Mouse (Mus musculus): Measurements from ENCODE around the gene Stx12. TPM values are rescaled to one million over a fixed set of nuclear protein-coding genes. Genes with fewer than 3 reads are reported as not detected.

The Stx12 gene
- total RNA-seq, 2 experiments from 2014 or later: 58.8 to 59.2 TPM

DNA sequence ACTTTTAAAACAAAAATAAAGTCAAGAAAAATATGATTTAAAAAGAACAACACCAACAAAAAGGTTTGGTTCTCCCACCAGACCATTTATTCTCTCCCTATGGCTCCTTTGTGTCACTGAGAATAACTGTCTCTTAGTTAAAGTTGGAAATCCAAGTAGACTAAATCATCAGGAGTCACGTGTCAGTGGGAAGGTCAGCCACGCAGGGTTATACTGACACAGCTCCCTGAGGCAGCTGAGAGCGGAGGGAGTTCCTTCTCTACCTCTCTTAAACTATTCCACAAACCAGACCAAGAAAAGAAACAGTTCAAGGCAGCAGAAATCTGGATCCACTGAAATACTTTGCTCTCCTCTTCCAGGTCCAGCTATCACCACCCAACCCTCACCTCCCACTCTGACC lies 13.2 kb downstream of the Stx12 start:
- DNase-seq (ENCODE audit: low spot score in 2 of 2): peak in 1 of 2 experiments; percentile 15

DNA sequence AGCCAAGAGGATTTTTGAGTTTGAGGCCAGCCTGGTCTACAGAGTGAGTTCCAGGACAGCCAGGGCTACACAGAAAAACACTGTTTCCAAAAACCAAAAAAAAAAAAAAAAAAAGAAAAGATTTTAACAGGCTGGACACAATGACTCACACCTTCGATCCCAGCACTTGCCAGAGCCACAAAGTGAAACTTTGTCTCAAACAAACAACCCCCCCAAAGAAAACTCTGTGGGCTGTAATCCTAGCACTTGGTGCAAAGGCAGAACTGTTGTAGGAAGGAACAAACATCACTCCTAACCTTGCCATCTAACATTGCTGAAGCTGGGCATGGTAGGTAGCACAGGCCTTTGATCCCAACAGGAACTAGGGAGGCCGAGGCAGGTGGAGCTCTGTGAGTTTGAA lies 19.5 kb downstream of the Stx12 start:
- DNase-seq (ENCODE audit: low spot score in 2 of 2): no peak

DNA sequence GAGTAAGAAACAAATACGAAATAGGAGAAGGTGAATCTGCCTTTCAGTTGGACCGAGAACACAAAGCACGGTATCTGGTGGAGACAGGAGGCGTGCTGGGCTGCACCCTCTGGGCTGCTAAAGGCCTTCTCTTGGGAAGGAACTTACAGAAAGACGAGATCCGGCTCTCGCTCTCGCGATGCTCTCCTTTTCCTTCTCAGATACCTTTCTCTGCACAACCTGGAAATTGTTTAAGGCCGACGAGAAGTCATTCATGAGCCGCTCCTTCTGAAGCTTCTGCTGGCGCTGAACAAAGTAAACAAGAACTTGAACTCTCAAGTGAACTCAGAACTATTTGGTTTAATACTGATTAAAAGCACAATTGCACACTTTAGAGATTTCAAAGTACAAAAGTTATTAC lies 21.3 kb downstream of the Stx12 start:
- no peak for DNase-seq (ENCODE audit: low spot score in 2 of 2)

DNA sequence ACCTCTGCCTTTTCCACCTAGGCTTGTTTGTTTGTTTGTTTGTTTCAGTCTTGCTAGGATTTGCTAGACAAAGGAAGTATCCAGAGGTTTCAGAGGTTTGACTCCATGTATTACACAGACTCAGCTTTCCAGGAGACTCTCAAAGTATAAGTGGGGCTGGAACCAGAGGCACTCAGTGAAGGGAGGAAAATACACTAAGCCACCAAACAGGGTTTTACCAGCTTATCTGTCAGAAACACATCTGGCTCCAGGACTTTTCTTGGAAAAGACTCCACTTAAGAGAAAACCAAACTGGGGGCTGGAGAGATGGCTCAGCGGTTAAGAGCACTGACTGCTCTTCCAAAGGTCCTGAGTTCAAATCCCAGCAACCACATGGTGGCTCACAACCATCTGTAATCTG lies 23.4 kb downstream of the Stx12 start:
- no peak for DNase-seq (ENCODE audit: low spot score in 2 of 2)

DNA sequence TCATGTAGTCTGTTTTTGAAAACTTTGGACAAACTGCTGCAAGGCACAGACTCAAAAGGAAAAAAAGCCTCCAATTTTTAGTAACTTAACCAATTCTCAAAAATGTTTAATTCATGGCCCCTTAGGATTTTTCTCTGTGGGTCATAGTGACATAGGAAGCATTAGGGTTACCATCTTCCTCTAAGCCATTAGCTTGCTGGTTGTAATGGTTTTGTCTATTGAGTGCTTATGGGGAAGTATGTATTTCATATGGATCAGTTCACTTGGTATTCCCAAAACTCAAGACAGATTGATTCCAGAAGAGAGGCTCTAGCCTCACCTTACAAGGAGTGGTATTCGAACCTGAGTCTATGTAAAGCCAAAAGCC lies 40.6 kb downstream of the Stx12 start:
- no peak for DNase-seq (ENCODE audit: low spot score in 2 of 2)

DNA sequence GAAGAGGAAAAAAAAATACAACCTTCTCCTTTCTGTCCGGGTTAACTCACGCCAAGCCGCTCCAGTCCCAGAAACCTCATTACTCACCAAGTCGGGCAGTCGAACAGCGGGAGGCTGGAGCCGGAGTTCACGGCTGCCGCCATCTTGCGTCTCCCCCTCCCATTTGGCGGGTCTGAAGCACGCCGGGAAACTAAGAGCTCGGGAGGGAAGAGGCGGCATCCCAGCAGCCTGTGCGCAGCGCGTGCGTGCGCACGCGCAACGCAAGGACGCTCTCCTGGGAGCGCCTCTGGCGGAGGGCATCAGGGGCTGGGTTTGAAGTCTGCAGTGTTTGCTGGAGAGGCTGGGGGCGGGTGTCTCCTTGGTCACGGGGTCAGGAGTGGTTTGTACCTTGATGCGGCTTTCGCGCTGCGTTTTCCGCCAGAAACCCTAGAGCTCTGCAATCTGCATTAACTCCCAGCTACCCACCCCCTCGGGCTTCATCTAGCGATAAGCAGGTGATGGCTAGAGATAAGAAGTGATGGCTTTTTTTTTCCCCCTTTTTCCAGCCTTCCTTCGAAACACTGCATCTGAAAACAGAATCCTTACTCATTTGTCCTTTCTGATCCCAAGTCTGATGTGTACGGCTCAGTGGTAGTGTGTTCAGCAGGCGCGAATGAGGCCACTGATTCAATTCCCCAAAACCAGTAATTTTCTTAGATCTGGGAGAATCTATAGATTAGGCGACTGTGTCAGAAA lies 41.2 kb downstream of the Stx12 start, which contains the start of gene Ppp1r8:
Gene Ppp1r8 (minus strand): TSS at position 200 of the 735 bp plus-strand sequence.
- peak; percentile 79 for DNase-seq (ENCODE audit: low spot score in 2 of 2)

DNA sequence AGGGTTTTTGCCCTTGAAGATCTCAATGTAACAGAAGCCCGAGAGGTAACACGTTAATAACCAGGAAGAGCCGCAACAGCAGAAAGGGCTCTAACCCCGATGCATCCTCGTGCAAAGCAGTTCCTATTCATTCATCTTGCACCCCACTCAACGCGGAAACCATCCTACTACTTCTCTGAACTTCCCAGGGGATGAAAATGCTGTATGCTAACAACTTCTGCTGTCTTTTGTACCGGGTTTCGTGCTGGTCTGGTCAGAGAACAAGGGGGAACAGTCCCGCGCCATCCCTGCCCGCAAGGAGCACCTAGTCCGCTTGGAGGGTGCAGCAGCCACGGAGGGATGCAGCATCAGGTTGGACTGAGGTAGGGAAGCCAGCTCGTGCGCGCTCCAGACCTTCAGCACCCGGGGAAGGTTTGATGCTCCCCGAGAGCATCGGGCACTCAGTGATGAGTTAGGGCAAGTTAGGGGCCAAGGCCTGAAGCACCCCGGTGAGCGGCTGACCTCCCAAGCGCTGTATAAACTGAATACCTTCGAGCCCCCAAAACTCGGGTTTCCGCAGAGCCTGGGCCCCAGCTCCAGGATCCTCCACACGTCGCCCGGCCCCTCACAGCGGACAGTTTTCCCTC lies 41.9 kb downstream of the Stx12 start:
- DNase-seq (ENCODE audit: low spot score in 2 of 2): peak; percentile 26 to 30

DNA sequence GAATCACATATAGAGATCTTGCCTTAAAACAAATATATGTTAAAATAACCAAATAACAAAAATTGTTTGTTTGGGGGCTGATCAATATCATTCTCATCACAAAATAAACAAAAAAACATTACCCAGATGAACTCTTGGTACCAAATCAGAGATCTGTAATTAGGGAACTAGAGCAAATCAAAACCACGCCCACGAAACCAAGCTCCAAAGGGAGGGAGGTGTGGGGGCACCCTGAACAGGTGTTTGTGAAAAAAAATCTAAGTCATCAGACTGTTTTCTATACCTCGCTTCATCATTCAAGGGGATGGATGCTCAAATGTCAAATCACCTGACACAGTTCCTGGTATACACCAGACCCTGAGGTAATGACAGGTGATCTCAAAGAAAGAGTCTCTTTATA lies 42.8 kb downstream of the Stx12 start:
- DNase-seq (ENCODE audit: low spot score in 2 of 2): no peak

DNA sequence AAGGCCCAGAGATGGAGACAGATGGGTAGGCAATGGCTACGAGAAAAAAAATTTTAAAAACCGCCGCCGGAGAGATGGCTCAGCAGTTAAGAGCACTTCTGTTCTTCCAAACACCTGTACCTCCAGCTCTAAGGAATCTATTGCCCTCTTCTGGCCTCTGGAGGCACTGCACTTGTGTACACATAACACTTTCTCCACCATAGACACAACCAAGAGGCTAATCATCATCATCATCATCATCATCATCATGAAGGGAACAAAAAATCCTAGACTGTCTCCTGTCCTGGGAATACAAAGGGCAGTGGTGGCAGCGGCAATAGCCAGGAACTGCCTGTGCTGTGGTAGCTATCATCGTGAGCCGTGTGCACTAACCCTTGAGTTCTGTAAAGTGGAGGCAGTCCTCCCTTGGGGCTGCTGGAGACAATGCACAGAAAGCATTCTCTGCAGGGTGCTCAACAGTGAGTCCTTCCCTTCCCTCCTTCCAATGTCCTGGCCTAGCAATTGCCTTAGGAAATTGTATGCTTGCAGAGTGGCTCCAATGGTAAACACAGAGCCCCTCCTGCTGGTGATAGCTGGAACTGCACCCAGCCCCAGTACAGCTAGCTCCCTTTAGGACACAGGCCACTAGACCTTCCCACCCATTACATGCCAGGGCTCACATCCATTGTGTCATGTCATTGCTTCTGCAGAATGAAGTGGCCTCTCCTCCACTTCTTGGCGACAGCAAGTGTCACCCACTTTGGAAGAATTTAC lies 60.5 kb downstream of the Stx12 start:
- DNase-seq (ENCODE audit: low spot score in 2 of 2): peak; percentile 42 to 76

DNA sequence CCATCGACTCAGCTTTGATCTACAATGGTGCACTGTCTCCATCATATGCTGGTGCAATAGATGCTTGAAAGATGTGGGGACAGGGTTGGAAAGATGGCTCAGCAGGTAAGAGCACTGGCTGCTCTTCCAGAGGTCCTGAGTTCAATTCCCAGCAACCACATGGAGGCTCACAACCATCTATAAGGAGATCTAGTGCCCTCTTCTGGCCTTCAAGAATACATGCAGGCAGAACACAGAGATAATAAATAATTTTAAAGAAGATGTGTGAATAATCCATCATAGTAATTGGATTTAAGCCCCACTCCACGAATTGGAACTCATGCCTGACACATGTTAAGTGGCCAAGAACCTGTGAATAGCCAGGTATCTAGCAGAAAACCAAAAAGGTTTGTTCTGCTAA lies 65.9 kb downstream of the Stx12 start:
- no peak for DNase-seq (ENCODE audit: low spot score in 2 of 2)

DNA sequence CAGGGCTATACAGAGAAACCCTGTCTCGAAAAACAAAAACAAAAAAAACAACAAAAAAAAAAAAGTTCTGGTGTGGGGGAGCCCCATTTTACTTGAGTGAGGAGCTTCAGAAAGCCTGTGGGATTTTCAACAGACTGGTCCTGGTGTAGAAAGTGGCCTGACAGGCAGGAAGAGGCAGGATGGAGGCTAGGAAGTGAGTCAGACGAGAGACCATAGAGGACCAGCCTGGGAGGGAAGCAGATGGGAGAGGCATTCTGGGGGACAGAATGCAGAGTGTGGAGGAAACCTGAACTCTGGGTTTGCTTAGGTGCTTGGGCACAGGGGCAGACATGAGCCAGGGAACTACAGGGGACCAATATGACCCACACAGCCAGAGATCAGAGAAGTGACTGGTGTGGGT lies 67.5 kb downstream of the Stx12 start:
- DNase-seq (ENCODE audit: low spot score in 2 of 2): no peak

DNA sequence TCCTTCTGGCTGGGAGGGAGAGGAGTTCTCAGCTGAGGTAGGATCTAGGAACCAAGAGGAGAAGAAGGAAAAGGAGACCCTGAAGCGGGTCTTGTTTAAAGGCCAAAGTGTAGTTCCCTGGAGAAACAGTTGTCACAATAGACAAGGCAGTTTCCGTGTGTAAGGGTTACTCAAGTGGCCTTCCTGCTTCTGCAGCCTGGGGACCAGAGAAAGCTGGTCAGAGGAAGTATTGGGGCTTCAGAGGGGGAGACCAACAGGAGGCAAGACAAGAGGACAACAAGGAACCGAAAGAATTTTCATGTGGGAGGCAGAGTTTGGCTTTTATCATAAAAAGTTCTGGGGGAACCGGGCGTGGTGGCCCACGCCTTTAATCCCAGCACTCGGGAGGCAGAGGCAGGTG lies 67.9 kb downstream of the Stx12 start:
- DNase-seq (ENCODE audit: low spot score in 2 of 2): no peak

DNA sequence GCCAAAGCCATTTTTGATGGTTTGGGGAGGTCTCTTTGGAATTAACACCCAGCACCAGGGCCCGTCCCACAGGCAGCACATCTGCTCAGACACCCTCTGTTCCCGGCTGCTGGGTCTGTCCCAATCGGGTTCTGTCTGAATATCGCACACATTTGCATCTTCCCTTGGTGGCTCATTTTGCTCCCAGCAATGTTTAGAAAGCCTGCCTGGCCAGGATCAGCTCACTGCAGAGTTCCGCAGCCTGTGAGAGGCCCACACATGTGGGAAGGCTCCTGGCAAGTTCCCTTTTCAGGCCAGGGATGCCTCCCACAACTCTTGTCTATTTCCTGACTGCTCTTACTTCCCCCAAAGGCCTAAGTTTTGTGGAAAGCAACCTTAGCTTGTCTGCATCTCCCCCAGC lies 74.7 kb downstream of the Stx12 start:
- no peak for DNase-seq (ENCODE audit: low spot score in 2 of 2)

DNA sequence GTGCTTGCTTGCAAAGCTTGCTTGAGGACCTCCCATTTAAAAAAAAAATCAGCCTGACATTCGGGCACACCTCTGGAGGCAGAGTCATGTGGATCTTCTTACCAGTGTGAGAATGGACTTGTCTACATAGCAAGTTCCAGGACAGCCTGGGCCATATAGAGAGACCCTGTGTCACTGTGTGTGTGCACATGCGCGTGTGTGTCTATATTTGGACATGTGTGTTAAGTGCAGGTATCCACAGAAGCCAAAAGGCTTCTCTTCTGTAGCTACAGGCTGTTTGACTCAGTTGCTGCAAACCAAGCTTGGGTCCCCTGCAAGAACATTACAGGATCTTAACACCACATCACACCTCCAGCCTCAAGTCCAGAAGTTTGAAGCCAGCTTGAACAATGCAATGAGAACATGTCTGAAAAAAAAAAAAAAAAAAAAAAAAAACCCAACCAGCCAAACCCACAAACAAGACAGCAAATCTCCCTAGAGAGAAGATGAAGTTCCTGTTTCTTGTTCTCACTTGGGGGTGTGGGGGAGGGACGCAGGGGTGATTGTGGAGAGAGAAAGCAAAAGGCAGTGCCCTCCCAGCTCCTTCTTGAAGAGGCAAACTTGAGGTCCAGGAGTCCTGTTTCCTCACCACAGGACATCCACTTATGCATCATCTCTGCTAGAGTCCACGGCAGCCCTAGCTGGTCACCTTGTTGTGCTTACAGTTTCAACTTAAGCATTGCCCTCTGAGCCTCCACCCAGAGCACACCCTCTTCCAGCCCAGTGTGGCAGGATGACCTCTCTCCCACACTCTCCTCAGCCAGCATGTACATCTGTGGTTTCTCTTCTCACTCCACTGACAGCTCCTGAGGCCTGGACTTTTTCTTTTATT lies 76.3 kb downstream of the Stx12 start:
- DNase-seq (ENCODE audit: low spot score in 2 of 2): no peak

DNA sequence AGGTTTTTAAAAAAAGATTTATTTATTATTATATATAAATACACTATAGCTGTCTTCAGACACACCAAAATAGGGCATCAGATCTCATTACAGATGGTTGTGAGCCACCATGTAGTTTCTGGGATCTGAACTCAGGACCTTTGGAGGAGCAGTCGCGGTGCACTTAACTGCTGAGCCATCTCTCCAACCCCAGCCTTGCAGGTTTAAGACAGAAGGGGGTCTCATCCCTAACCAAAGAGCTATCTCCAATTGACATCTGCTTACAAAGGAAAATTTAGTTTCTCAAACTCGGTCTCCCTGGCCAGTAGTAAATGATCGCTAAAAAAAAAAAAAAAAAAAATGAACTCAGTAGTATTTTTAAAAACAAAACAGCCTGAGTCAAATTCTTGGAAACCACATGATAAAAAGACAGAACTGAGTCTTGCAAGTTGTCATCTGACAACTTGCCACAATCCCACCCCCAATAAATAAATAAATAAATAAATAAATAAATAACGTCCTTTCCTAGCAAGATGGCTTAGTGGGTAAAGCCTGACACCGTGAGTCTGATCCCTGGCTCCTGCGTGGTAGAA lies 77.6 kb downstream of the Stx12 start:
- DNase-seq (ENCODE audit: low spot score in 2 of 2): no peak

DNA sequence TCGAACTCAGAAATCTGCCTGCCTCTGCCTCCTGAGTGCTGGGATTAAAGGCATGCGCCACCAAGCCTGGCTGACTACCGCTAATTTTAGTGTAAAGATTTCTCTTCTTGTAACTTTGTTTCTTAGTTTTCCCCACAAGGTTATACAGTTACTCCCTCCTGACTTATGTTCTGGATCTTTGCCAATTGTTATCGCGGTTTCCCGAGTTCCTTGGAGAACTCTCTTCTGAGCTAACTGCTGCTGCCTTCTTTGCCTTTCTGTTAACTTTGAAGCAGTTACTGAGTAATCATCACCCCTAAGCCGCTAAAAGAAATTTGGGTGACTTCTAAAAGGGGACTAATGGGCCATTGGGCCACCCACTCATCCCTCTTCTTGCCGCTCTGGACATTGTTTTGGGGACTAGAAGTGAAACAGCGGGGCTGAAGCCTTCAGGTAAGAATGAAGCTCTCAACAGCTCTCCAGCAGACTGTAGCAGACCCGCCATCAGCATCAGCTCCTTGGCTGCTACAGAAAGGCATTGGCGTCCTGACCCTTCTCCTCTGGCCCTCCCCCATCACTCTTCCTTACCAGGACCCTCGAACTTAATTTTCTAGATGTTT lies 78.6 kb downstream of the Stx12 start:
- DNase-seq (ENCODE audit: low spot score in 2 of 2): no peak

DNA sequence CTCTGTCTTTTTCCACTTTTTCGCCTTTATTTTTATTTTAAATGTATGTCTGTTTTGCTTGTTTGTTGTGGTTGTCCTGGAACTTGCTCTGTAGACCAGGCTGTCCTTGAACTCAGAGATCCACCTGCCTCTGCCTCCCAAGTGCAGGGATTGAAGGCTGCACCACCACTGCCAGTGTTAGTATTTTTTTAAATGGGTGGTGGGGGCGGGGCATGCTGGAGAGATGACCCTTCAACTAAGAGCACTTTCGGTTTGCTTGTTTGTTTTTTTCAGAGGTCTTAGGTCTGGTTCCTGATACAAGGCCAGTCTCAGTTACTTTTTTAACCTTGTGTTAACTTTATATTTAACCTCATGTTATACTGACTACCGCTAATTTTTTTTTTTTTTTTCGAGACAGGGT lies 79.2 kb downstream of the Stx12 start:
- no peak for DNase-seq (ENCODE audit: low spot score in 2 of 2)

DNA sequence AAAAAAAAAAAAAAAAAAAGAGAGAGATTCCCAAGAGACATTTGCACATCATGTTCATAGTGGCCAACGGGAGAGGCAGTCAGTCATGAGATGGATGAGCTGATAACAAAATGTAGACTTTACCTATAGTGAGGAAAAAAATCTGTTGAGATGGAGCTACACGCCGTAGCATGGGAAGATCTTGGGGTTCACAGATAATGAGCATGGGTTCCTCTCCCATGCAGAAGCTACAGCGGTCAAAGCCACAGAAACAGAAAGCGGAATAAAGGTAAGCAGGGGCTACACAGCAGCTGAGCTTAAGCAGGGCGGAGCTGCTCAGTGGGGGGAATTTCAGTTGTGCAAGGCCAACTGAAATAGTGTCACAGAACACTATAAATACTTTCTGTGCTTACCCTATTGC lies 80.0 kb downstream of the Stx12 start:
- no peak for DNase-seq (ENCODE audit: low spot score in 2 of 2)

DNA sequence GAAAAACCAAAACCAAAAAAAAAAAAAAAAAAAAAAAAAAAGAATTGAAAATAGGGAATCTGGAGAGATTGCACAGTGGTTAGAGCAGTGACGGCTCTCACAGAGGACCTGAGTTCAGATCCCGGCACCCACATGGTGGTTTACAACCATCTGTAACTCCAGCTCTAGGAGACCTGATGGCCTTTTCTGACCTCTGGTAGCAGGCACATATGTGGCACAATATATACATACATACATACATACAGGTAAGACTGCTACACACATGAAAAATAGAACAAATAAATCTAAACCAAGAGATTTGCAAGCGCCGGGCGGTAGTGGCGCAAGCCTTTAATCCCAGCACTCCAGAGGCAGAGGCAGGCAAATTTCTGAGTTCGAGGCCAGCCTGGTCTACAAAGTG lies 80.4 kb downstream of the Stx12 start:
- no peak for DNase-seq (ENCODE audit: low spot score in 2 of 2)
